Mouse (Mus musculus) intestine, embryonic 14.5 days (tissue): ENCODE data around the gene Inpp5a. TPM values are rescaled to one million over a fixed set of nuclear protein-coding genes. Genes with fewer than 3 reads are reported as not detected.

Experiments used
- ATAC-seq: fragments of 200-750 bp; cut with Nextera tagmentation; replicated peaks from 2 replicates; pipeline ENCODE4 v1.8.0; 2017; ENCODE audit warnings: low read depth, moderate number of reproducible peaks, moderate TSS enrichment, moderate library complexity; ENCODE audit not compliant: low FRiP score, low TSS enrichment
- DNase-seq: peaks from one replicate; pipeline ENCODE4 v3.0.0-alpha.2; 2018; ENCODE audit warnings: low spot score
- H3K27ac ChIP-seq: fragments of 300-500 bp; sonication (generic); 2 replicates; pipeline ENCODE4 v1.5.1; 2014; ENCODE audit warnings: low read depth, mild to moderate bottlenecking, control low read depth
- H3K27me3 ChIP-seq: fragments of 300-500 bp; sonication (generic); replicated peaks from 2 replicates; pipeline ENCODE4 v1.6.1; 2014; ENCODE audit warnings: low read length, control low read depth; ENCODE audit not compliant: control insufficient read depth, insufficient read depth
- H3K36me3 ChIP-seq: fragments of 300-500 bp; sonication (generic); 2 replicates; pipeline ENCODE4 v1.6.1; 2014; ENCODE audit warnings: low read length, control low read depth; ENCODE audit not compliant: control insufficient read depth, insufficient read depth
- H3K4me1 ChIP-seq: fragments of 300-500 bp; sonication (generic); replicated peaks from 2 replicates; pipeline ENCODE4 v1.6.1; 2014; ENCODE audit warnings: low read length, control low read depth, mixed read lengths; ENCODE audit not compliant: control insufficient read depth, insufficient read depth
- H3K4me2 ChIP-seq: fragments of 300-500 bp; sonication (generic); 2 replicates; pipeline ENCODE4 v1.6.1; 2014; ENCODE audit warnings: low read length
- H3K4me3 ChIP-seq: fragments of 300-500 bp; sonication (generic); 2 replicates; pipeline ENCODE4 v1.5.1; 2014; ENCODE audit warnings: low read depth, low read length, control low read depth, mixed read lengths
- H3K9ac ChIP-seq: fragments of 300-500 bp; sonication (generic); 2 replicates; pipeline ENCODE4 v1.6.1; 2014; ENCODE audit warnings: mild to moderate bottlenecking, low read length
- H3K9me3 ChIP-seq: fragments of 300-500 bp; sonication (generic); 2 replicates; pipeline ENCODE4 v1.6.1; 2016; ENCODE audit warnings: low read length, control low read depth; ENCODE audit not compliant: control insufficient read depth
- WGBS: fragments of 180-500 bp; shearing (Covaris S2); extraction: QIAGEN DNeasy Blood & Tissue Kit; methylation state at CpG from one replicate; pipeline ENCODE4 v1.1.7; 2014; 5-methylcytosine and 5-hydroxymethylcytosine counted together
- polyA plus RNA-seq: library from polyadenylated mRNA; unstranded; fragments of >200 nt; fragmentation: Nextera tagmentation; extraction: Ambion mirVana; gene quantifications from 2 replicates; pipeline ENCODE4 v1.2.1, GENCODE M21; 2014

The Inpp5a gene
- polyA plus RNA-seq, 1 experiment from 2014 or later = 49.8 TPM

DNA sequence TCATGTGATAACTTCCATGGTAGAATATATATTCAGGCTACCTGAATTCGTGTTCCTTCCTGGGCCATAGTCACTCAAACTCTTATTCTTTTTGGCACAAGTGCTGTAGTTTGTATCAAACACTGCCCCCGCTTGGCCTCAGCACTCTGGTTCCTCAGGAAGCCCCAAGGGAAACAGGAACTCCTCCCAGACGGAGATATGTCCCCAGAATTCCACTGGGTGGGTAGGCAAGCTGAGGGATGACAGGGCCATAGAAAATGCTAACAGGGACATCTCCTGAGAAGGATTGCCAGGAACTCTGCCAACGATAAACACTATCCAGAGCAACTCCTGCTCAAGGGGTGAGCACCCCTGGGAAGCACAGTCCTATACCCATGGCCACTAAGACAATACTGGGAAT is 22.4 kb upstream of the Inpp5a start:
- H3K4me1 ChIP-seq = peaks cover 61% of the 10 kb centered on the region
- no peak for DNase-seq
- no peaks in the 10 kb centered on the region for H3K27me3 ChIP-seq

DNA sequence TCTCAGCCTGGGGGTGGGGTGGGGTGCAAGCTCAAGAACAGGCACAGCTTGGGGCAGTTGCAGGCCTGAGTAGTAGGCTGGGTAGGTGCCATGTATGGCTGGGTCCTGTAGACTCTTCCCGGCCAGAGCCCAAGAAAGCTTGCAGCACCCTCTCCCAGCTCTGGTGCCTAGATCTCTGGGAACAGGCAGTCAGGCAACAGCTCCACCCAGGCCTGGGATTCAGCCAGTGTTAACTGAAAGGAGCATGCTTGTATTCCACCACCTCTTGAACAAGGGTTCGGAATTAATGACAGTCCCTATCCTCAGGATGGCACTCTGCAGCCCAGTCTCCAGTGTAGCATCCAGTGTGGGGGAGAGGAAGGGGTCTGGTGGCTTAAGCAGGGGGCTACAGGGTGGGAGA is 20.7 kb upstream of the Inpp5a start:
- peak overlapping the region; percentile 94 for H3K27ac ChIP-seq
- H3K9ac ChIP-seq = peak overlapping the region; percentile 5; the same call in 1 of the 2 replicates
- no peaks in the 10 kb centered on the region for H3K9me3 ChIP-seq
- whole genome bisulfite sequencing = 80% methylated on average over 2 of the region's 2 CpGs
- H3K36me3 ChIP-seq = no peaks in the 10 kb centered on the region
- H3K4me2 ChIP-seq = no peak overlapping the region
- H3K4me1 ChIP-seq = peaks cover 60% of the 10 kb centered on the region
- ATAC-seq (no peak), DNase-seq (no peak)
- H3K4me3 ChIP-seq = no peak overlapping the region
- H3K27me3 ChIP-seq = no peaks in the 10 kb centered on the region

More for the DNA sequence above, 22.4 kb upstream of the Inpp5a start:
- no peak for ATAC-seq
- Histone ChIP-seq H3K9ac (no peak overlapping the region), H3K36me3 (no peaks in the 10 kb centered on the region), H3K4me3 (no peak overlapping the region), H3K4me2 (no peak overlapping the region), H3K27ac (no peak overlapping the region), H3K9me3 (no peaks in the 10 kb centered on the region)
- WGBS = 55% methylated on average over 4 of the region's 4 CpGs

DNA sequence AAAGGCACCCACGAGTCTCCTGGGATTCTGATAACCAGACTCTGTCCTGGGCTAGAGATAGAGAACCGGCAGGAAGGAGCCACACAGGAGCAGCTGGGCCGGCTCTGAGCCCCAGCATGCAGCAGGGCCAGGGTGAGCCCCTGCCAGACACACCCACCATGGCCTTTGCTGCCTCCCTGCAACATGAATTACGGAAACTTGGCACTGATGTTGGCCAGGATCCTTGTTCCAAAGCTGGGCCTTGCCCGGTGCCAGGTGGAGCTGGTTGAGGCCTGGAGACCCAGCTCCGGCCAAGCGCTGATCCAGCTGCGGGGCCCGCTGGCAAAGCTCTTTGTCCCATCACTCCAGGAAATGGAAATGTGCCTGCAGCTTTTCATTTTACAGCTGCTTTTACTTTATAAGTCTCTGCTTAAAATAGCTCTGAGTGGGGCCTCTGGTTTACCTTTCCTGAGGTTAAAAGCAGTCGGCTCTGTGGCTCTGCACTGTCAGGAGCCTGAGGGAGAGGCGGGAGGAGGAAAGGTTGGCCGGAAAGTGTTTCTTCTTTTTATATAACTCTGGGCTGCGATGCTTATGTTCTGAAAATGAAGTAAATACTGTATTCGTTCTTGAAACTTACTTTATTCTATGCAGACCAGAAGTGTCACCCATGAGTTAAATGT is 20.1 kb upstream of the Inpp5a start:
- WGBS = 27% methylated on average over 14 of the region's 14 CpGs
- Histone ChIP-seq H3K9me3 (no peaks in the 10 kb centered on the region), H3K27ac (peak overlapping the region; percentile 94), H3K4me3 (no peak overlapping the region), H3K4me2 (no peak overlapping the region), H3K36me3 (no peaks in the 10 kb centered on the region), H3K9ac (peak overlapping the region; percentile 5; the same call in 1 of the 2 replicates), H3K4me1 (peaks cover 54% of the 10 kb centered on the region), H3K27me3 (no peaks in the 10 kb centered on the region)
- ATAC-seq (peak; percentile 46; the same call in 1 of the 2 replicates), DNase-seq (peak; percentile 74)

DNA sequence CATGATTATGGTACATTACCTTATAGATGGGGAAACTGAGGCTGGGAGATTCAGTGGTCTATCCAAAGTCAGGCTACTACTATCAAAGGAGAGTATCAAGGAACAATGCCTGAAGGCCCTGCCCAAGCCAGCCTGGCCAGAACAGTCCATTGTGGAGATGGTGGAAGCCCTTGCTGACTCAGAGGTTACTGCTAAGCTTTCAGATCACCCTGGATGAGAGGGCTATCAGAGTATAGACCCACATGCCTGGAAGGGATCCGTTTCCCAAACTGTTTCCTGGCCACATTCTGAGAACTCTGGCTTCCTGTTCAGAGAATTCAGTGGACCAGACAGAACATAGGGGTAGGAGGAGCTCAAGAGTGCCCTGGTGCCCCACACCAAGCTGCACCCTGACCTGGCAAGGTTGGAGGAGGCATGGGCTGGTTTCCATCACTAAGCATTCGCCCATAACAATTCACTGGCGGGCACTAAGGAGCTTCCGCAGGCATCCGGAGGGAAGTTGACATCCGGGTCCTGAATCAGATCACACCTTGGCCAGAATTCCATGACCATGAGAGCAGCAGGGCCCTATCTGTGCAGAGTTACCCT is 19.3 kb upstream of the Inpp5a start:
- H3K4me2 ChIP-seq = no peak overlapping the region
- no peaks in the 10 kb centered on the region for H3K27me3 ChIP-seq
- no peak for ATAC-seq
- H3K36me3 ChIP-seq = no peaks in the 10 kb centered on the region
- DNase-seq = no peak
- no peaks in the 10 kb centered on the region for H3K9me3 ChIP-seq
- H3K4me1 ChIP-seq = peaks cover 46% of the 10 kb centered on the region
- peak overlapping the region; percentile 94 for H3K27ac ChIP-seq
- 68% methylated on average over 6 of the region's 6 CpGs for WGBS
- no peak overlapping the region for H3K9ac ChIP-seq
- H3K4me3 ChIP-seq = no peak overlapping the region

DNA sequence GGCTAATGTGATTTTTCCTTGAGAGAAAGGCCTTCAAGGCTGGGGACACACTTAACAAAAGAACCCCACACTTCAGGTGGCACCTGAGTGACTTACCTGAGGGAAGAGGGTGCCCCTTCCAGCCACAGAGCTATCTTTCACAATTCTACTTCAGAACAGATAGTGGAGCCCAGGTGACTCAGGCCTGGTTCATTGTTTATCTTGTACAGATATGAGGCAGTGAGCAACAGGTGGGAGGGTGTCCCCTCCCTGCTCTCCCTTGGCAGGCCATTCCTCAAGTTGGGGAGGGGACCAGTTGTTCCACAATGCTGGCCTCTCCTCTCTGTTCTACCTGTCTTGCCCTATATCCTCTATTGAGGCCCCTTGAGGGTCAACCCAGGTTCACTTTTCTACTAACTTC is 17.5 kb upstream of the Inpp5a start:
- Histone ChIP-seq H3K27ac (no peak overlapping the region), H3K9me3 (no peaks in the 10 kb centered on the region), H3K4me2 (no peak overlapping the region), H3K9ac (no peak overlapping the region), H3K27me3 (no peaks in the 10 kb centered on the region), H3K4me1 (peaks cover 32% of the 10 kb centered on the region), H3K4me3 (no peak overlapping the region), H3K36me3 (no peaks in the 10 kb centered on the region)
- DNase-seq (no peak), ATAC-seq (no peak; the same call in 1 of the 2 replicates)

DNA sequence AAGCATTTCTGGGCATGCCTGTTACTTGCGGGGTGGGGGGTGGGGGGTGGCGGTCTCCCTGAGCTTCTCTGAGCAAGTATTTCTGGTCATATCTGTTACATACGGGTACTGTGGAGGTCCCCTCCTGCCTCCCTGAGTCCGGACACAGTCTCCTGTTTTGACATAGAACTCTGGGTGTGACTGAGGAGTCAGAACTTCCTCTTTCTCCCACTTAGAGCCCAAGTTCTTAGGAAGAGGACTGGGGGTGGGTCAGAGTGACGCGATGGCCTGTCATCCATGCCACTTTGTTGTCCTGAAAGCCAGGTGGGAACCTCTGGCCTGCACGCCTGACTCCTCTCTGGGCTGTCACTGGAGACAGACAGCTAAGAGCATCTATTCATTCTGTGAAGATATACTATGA is 11.5 kb upstream of the Inpp5a start:
- ATAC-seq (no peak), DNase-seq (no peak)
- Histone ChIP-seq H3K27ac (no peak overlapping the region), H3K27me3 (no peaks in the 10 kb centered on the region), H3K9ac (no peak overlapping the region), H3K4me1 (no peaks in the 10 kb centered on the region), H3K4me2 (no peak overlapping the region), H3K9me3 (no peaks in the 10 kb centered on the region), H3K36me3 (no peaks in the 10 kb centered on the region), H3K4me3 (no peak overlapping the region)
- WGBS = 73% methylated on average over 7 of the region's 7 CpGs

DNA sequence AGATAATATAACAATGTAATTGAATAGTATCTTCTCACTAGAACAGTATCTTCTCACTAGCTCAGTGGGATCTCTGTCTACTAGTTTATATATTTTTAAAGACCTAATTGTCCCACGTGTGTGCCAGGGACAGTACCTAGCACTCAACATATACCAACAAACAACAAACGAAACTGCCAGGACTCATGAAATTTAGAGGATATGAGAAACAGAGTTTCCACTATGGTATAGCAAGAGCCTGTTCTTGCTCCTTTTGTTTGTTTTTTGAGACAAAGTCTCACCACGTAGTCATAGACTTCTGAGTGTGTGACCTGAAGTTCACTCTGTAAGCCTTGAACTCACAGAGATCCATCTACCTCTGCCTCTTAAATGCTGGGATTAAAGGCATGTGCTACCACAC is 10.6 kb upstream of the Inpp5a start:
- ATAC-seq = no peak
- WGBS = 85% methylated on average over 3 of the region's 3 CpGs
- H3K27me3 ChIP-seq = no peaks in the 10 kb centered on the region
- H3K36me3 ChIP-seq = no peaks in the 10 kb centered on the region
- no peak overlapping the region for H3K9ac ChIP-seq
- H3K4me3 ChIP-seq = no peak overlapping the region
- no peaks in the 10 kb centered on the region for H3K9me3 ChIP-seq
- no peaks in the 10 kb centered on the region for H3K4me1 ChIP-seq
- DNase-seq = no peak
- no peak overlapping the region for H3K4me2 ChIP-seq
- no peak overlapping the region for H3K27ac ChIP-seq

DNA sequence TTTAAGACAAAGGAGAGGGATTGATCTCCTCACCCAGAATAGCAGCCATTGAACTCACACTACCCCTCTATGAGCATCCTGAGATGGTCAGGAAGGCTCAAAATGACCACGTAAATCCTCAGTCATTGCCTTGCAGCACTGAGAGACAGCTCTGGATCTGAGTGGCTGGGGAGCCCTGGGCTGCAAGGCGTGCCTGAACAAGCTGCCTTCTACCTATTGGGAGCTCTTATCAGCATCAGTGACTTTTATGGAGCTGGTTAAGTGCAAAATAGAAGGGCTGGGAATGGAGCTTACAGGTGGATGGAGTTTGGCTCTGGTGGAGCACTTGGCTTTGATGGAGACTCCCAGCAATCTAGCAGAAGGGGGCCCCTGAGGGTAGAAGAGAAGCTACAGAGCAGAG is 9.2 kb upstream of the Inpp5a start:
- peak; percentile 32; the same call in 1 of the 2 replicates for ATAC-seq
- WGBS = 48% methylated on average over 2 of the region's 2 CpGs

DNA sequence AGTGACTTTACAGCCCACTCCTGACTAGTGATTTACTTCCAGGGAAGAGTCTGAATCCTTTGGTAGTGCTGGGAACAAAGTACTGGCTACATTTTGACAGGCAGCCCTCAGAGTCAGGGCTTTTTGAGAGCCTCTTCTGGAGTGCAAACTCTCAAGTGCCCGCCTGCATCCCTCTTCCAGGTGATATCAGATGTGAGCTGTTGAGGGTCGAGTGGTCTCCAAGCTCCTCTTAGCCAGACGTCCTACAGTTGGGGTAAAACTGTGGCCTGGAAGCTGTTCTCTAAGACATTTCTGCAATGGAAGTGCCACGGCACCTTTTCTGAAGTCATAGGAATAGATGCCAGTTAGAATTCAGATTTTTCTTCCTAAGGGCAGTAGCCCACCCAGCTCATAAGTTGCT is 8.7 kb upstream of the Inpp5a start:
- H3K36me3 ChIP-seq = no peaks in the 10 kb centered on the region
- ATAC-seq (no peak), DNase-seq (no peak)
- no peaks in the 10 kb centered on the region for H3K27me3 ChIP-seq
- H3K4me1 ChIP-seq = no peaks in the 10 kb centered on the region
- H3K27ac ChIP-seq = no peak overlapping the region
- no peak overlapping the region for H3K4me3 ChIP-seq
- H3K4me2 ChIP-seq = no peak overlapping the region
- 72% methylated on average over 4 of the region's 4 CpGs for WGBS
- no peaks in the 10 kb centered on the region for H3K9me3 ChIP-seq
- H3K9ac ChIP-seq = no peak overlapping the region

More for the DNA sequence above, 9.2 kb upstream of the Inpp5a start:
- H3K9ac ChIP-seq = no peak overlapping the region
- H3K4me2 ChIP-seq = no peak overlapping the region
- H3K4me1 ChIP-seq = no peaks in the 10 kb centered on the region
- no peak overlapping the region for H3K27ac ChIP-seq
- no peak overlapping the region for H3K4me3 ChIP-seq
- H3K9me3 ChIP-seq = no peaks in the 10 kb centered on the region
- DNase-seq = no peak
- no peaks in the 10 kb centered on the region for H3K36me3 ChIP-seq
- H3K27me3 ChIP-seq = no peaks in the 10 kb centered on the region
